Mouse (Mus musculus): ENCODE data around the gene Farp1. TPM values are rescaled to one million over a fixed set of nuclear protein-coding genes. Genes with fewer than 3 reads are reported as not detected.

Farp1 gene
- polyA plus RNA-seq, 1 experiment, result 42.6 TPM

- Histone ChIP-seq H3K79me3 (ENCODE audit: low read depth) (peaks cover 41% of the 10 kb centered on the region), H3ac (ENCODE audit: control insufficient read depth, insufficient read length, low read depth) (no peak overlapping the region), H3K79me2 (ENCODE audit: control insufficient read depth, insufficient read depth) (peaks cover 84% of the 10 kb centered on the region), H3K27me3 (ENCODE audit: control insufficient read depth, insufficient read depth, insufficient read length) (no peaks in the 10 kb centered on the region), H3K4me3 (ENCODE audit: insufficient read depth, poor library complexity, severe bottlenecking) (no peak overlapping the region), H3K36me3 (ENCODE audit: control insufficient read depth, insufficient read depth) (peaks cover 17% of the 10 kb centered on the region)
- TF ChIP-seq USF1 (IDR thresholded peaks at IDR 0.05; ENCODE audit: low read depth), result no peak
Observed at GRCm38 (mm10) chr14:121100829-121101228, 65.8 kb downstream of the Farp1 start.

GRCm38 (mm10) chr14:121101531-121101930 lies 66.5 kb downstream of the Farp1 start:
- peaks cover 35% of the 10 kb centered on the region for H3K79me3 ChIP-seq (ENCODE audit: low read depth)
- H3K36me3 ChIP-seq (ENCODE audit: control insufficient read depth, insufficient read depth), result peaks cover 20% of the 10 kb centered on the region
- H3K27me3 ChIP-seq (ENCODE audit: control insufficient read depth, insufficient read depth, insufficient read length), result no peaks in the 10 kb centered on the region
- no peak overlapping the region for H3K4me3 ChIP-seq (ENCODE audit: insufficient read depth, poor library complexity, severe bottlenecking)
- TF ChIP-seq CTCF (IDR thresholded peaks at IDR 0.05; ENCODE audit: control insufficient read depth, insufficient read depth, insufficient read length) (no peak), FOSL1 (IDR thresholded peaks at IDR 0.05; ENCODE audit: insufficient read depth, low read length, poor library complexity, severe bottlenecking) (no peak), MYOG (IDR thresholded peaks at IDR 0.05; ENCODE audit: control insufficient read depth, extremely low read depth, insufficient read length) (no peak)
- H3K79me2 ChIP-seq (ENCODE audit: control insufficient read depth, insufficient read depth), result peaks cover 84% of the 10 kb centered on the region
- no peak overlapping the region for H3ac ChIP-seq (ENCODE audit: control insufficient read depth, insufficient read length, low read depth)

- H3K79me2 ChIP-seq (ENCODE audit: control insufficient read depth, insufficient read depth), result peaks cover 84% of the 10 kb centered on the region
Observed at GRCm38 (mm10) chr14:121102599-121102998, 67.6 kb downstream of the Farp1 start.

GRCm38 (mm10) chr14:121103459-121103858 lies 68.5 kb downstream of the Farp1 start:
- Histone ChIP-seq H3K27me3 (ENCODE audit: control insufficient read depth, insufficient read depth, insufficient read length) (no peaks in the 10 kb centered on the region), H3K79me2 (ENCODE audit: control insufficient read depth, insufficient read depth) (peaks cover 84% of the 10 kb centered on the region), H3ac (ENCODE audit: control insufficient read depth, insufficient read length, low read depth) (no peak overlapping the region), H3K79me3 (ENCODE audit: low read depth) (peaks cover 25% of the 10 kb centered on the region), H3K36me3 (ENCODE audit: control insufficient read depth, insufficient read depth) (peaks cover 29% of the 10 kb centered on the region), H3K4me3 (ENCODE audit: insufficient read depth, poor library complexity, severe bottlenecking) (no peak overlapping the region)
- no peak for TF ChIP-seq CTCF (IDR thresholded peaks at IDR 0.05; ENCODE audit: control insufficient read depth, insufficient read depth, insufficient read length)
- TF ChIP-seq FOSL1 (IDR thresholded peaks at IDR 0.05; ENCODE audit: insufficient read depth, low read length, poor library complexity, severe bottlenecking), result no peak
- TF ChIP-seq MAX (IDR thresholded peaks at IDR 0.05), result no peak
- no peak for TF ChIP-seq USF1 (IDR thresholded peaks at IDR 0.05; ENCODE audit: low read depth)
- no peak for TF ChIP-seq MYOG (IDR thresholded peaks at IDR 0.05; ENCODE audit: control insufficient read depth, extremely low read depth, insufficient read length)
- no peak for TF ChIP-seq CEBPB (IDR thresholded peaks at IDR 0.05; ENCODE audit: low read depth)

More at GRCm38 (mm10) chr14:121102599-121102998, 67.6 kb downstream of the Farp1 start:
- TF ChIP-seq FOSL1 (IDR thresholded peaks at IDR 0.05; ENCODE audit: insufficient read depth, low read length, poor library complexity, severe bottlenecking), result no peak
- TF ChIP-seq CEBPB (IDR thresholded peaks at IDR 0.05; ENCODE audit: low read depth), result no peak
- no peak for TF ChIP-seq MYOD1 (IDR thresholded peaks at IDR 0.05; ENCODE audit: control insufficient read depth, insufficient read length, low read depth)
- TF ChIP-seq CTCF (IDR thresholded peaks at IDR 0.05; ENCODE audit: control insufficient read depth, insufficient read depth, insufficient read length), result no peak
- no peak for TF ChIP-seq USF1 (IDR thresholded peaks at IDR 0.05; ENCODE audit: low read depth)
- TF ChIP-seq MYOG (IDR thresholded peaks at IDR 0.05; ENCODE audit: control insufficient read depth, extremely low read depth, insufficient read length), result no peak
- TF ChIP-seq MAX (IDR thresholded peaks at IDR 0.05), result no peak
- Histone ChIP-seq H3K36me3 (ENCODE audit: control insufficient read depth, insufficient read depth) (peaks cover 23% of the 10 kb centered on the region), H3K79me3 (ENCODE audit: low read depth) (peaks cover 30% of the 10 kb centered on the region), H3ac (ENCODE audit: control insufficient read depth, insufficient read length, low read depth) (no peak overlapping the region), H3K27me3 (ENCODE audit: control insufficient read depth, insufficient read depth, insufficient read length) (no peaks in the 10 kb centered on the region), H3K4me3 (ENCODE audit: insufficient read depth, poor library complexity, severe bottlenecking) (no peak overlapping the region)

GRCm38 (mm10) chr14:121104760-121105329 lies 69.8 kb downstream of the Farp1 start:
- no peak overlapping the region for H3ac ChIP-seq (ENCODE audit: control insufficient read depth, insufficient read length, low read depth)
- TF ChIP-seq FOSL1 (IDR thresholded peaks at IDR 0.05; ENCODE audit: insufficient read depth, low read length, poor library complexity, severe bottlenecking) (no peak), CEBPB (IDR thresholded peaks at IDR 0.05; ENCODE audit: low read depth) (no peak), MYOD1 (IDR thresholded peaks at IDR 0.05; ENCODE audit: control insufficient read depth, insufficient read length, low read depth) (no peak), CTCF (IDR thresholded peaks at IDR 0.05; ENCODE audit: control insufficient read depth, insufficient read depth, insufficient read length) (no peak), USF1 (IDR thresholded peaks at IDR 0.05; ENCODE audit: low read depth) (no peak), MYOG (IDR thresholded peaks at IDR 0.05; ENCODE audit: control insufficient read depth, extremely low read depth, insufficient read length) (no peak), MAX (IDR thresholded peaks at IDR 0.05) (no peak)
- no peak overlapping the region for H3K4me3 ChIP-seq (ENCODE audit: insufficient read depth, poor library complexity, severe bottlenecking)
- peaks cover 84% of the 10 kb centered on the region for H3K79me2 ChIP-seq (ENCODE audit: control insufficient read depth, insufficient read depth)
- peaks cover 15% of the 10 kb centered on the region for H3K79me3 ChIP-seq (ENCODE audit: low read depth)
- peaks cover 29% of the 10 kb centered on the region for H3K36me3 ChIP-seq (ENCODE audit: control insufficient read depth, insufficient read depth)
- H3K27me3 ChIP-seq (ENCODE audit: control insufficient read depth, insufficient read depth, insufficient read length), result no peaks in the 10 kb centered on the region

GRCm38 (mm10) chr14:121106906-121107305 lies 71.9 kb downstream of the Farp1 start:
- Histone ChIP-seq H3K79me2 (ENCODE audit: control insufficient read depth, insufficient read depth) (peaks cover 85% of the 10 kb centered on the region), H3K36me3 (ENCODE audit: control insufficient read depth, insufficient read depth) (peaks cover 25% of the 10 kb centered on the region), H3K27me3 (ENCODE audit: control insufficient read depth, insufficient read depth, insufficient read length) (no peaks in the 10 kb centered on the region), H3K4me3 (ENCODE audit: insufficient read depth, poor library complexity, severe bottlenecking) (no peak overlapping the region), H3ac (ENCODE audit: control insufficient read depth, insufficient read length, low read depth) (no peak overlapping the region), H3K79me3 (ENCODE audit: low read depth) (peaks cover 26% of the 10 kb centered on the region)
- TF ChIP-seq MYOG (IDR thresholded peaks at IDR 0.05; ENCODE audit: control insufficient read depth, extremely low read depth, insufficient read length) (no peak), MAX (IDR thresholded peaks at IDR 0.05) (no peak), FOSL1 (IDR thresholded peaks at IDR 0.05; ENCODE audit: insufficient read depth, low read length, poor library complexity, severe bottlenecking) (no peak), USF1 (IDR thresholded peaks at IDR 0.05; ENCODE audit: low read depth) (no peak), CEBPB (IDR thresholded peaks at IDR 0.05; ENCODE audit: low read depth) (no peak), CTCF (IDR thresholded peaks at IDR 0.05; ENCODE audit: control insufficient read depth, insufficient read depth, insufficient read length) (no peak), MYOD1 (IDR thresholded peaks at IDR 0.05; ENCODE audit: control insufficient read depth, insufficient read length, low read depth) (no peak)
